Mouse (Mus musculus) ES-CJ7 (cell line): ENCODE measurements around the gene Cxcr5.

Experiments
- DNase-seq: peaks from one replicate; pipeline ENCODE4 v3.0.0; 2011; ENCODE audit warnings: low read depth, low spot score

The Cxcr5 gene

DNA sequence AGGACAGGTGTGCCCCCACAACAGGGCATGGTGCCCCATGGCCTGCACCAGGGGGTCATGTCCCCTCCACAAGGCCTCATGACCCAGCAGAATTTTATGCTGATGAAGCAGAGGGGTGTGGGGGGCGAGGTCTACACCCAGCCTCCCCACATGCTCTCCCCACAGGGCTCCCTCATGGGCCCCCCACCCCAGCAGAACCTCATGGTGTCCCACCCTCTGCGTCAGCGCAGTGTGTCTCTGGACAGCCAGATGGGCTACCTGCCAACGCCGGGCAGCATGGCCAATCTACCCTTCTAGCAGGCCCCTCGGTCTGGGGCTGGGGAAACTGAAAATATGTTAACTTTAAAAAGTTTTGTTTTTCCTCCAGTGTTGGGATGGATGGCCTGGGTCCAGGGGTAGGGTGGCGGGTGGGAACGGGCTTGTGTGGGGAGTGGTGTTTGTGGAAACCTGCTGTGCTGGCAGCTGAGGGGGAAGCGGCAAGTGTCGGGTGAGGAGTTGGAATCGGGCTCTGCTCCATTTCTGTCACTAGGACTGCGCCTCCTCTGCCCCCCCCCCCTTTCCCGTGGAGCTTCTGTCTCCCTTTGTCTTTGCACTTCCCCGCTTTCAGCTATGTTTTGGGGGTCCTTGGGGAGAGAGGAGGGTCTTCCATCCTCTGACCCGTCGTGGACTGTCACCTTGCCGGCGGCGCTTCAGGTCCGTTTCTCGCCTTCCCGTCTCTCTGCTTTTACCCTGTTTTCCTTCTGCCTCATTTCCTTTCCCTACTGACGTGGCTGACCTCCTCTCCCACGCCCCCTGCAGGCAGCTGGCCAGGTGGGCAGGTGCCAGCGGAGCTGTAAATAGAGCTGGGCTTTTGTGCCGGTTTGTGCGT is 52.0 kb downstream of the Cxcr5 start:
- peak; percentile 69 for DNase-seq

- DNase-seq = no peak
These were observed 52.8 kb downstream of the Cxcr5 start for GRCm38 (mm10) chr9:44508721-44509486.

DNA sequence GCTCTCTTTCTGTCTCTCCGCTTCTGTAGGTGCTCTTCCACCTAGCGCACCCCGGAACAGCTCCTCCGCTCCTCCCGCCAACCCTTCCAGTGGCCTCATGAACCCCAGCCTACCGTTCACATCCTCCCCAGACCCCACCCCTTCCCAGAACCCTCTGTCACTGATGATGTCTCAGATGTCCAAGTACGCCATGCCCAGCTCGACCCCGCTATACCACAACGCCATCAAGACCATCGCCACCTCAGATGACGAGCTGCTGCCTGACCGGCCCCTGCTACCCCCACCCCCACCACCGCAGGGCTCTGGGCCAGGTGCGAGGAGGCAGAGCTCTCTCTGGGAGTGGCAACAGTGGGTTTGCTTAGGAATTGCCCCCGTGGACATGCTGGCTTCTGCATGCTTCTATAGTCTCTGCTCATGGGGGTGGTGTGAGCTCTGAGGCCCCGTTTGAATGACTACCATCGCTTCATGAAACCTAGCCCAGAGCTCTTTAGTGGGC is 53.5 kb downstream of the Cxcr5 start:
- DNase-seq = no peak

DNA sequence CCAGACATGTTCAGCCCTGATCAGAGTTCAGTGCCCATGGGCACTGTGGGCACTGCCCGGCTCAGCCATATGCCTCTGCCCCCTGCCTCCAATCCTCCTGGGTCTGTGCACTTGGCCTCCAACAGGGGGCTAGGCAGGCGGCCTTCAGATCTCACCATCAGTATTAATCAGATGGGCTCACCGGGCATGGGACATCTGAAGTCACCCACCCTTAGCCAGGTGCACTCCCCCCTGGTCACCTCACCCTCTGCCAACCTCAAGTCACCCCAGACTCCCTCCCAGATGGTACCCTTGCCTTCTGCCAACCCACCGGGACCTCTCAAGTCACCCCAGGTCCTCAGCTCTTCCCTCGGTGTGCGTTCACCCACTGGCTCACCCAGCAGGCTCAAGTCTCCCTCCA is 54.3 kb downstream of the Cxcr5 start:
- no peak for DNase-seq

DNA sequence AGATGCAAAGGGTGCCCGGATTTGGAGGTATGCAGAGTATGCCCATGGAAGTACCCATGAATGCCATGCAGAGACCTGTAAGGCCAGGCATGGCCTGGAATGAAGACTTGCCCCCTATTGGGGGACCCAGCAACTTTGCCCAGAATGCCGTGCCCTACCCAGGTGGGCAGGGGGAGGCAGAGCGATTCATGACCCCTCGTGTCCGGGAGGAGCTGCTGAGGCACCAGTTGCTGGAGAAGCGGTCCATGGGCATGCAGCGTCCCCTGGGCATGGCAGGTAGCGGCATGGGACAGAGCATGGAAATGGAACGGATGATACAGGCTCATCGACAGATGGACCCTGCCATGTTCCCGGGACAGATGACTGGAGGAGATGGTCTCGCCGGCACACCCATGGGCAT is 55.1 kb downstream of the Cxcr5 start:
- no peak for DNase-seq

DNA sequence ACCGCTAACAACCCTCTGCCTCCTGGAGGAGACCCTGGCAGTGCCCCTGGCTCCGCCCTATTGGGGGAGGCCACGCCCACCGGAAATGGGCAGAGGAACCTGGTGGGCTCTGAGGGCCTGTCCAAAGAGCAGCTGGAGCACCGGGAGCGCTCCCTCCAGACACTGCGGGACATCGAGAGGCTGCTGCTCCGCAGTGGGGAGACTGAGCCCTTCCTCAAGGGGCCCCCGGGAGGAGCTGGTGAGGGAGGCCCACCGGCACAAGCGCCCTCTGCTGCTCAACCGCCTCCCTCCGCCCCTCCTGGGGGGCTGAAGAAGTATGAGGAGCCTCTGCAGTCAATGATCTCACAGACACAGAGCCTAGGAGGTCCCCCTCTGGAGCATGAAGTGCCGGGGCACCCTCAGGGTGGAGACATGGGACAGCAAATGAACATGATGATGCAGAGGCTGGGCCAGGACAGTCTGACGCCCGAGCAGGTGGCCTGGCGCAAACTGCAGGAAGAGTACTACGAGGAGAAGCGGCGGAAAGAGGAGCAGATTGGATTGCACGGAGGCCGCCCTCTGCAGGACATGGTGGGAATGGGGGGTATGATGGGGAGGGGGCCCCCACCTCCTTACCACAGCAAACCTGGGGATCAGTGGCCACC is 55.7 kb downstream of the Cxcr5 start:
- no peak for DNase-seq

DNA sequence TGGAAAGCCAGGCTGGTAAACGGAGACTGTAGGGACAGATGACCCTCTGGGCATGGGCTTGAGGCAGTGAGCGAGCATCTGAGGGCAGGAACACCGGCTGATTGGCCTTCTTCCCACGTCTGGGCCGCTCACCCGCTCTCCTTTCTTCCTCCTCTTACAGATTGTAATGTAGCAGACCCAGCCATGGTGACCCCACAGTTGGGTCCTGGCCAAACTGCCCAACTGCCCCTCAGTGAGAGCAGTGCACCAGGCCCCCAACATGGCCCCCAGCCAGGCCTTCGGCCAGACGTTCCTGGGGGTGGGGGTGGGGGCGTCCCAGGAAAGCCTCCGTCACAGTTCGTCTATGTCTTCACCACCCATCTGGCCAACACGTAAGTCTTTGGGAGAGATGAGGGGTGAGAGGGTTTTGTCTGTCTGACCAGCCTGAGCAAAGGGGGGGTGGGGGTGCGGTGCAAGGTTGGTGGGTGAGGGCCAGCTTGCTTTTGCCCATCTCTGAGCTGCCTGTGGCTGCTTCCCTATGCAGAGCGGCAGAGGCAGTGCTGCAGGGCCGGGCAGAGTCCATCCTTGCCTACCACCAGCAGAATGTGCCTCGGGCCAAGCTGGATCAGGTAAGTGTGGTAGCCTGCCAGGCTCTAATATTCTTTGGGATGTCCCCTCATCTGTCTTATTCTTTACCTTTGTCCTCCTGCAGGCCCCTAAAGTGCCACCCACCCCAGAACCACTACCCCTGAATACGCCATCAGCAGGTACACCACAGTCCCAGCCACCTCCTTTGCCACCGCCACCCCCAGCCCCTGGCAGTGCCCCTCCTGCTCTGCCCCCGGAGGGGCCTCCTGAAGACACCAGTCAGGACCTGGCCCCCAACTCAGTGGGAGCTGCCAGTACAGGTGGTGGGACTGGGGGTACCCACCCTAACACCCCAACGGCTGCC is 56.5 kb downstream of the Cxcr5 start:
- DNase-seq = no peak

GRCm38 (mm10) chr9:44502006-44502405 is 59.7 kb downstream of the Cxcr5 start:
- DNase-seq = peak; percentile 84

GRCm38 (mm10) chr9:44501206-44501879 is 60.3 kb downstream of the Cxcr5 start:
- no peak for DNase-seq

GRCm38 (mm10) chr9:44500638-44501175 is 61.0 kb downstream of the Cxcr5 start:
- DNase-seq = peak; percentile 62

DNA sequence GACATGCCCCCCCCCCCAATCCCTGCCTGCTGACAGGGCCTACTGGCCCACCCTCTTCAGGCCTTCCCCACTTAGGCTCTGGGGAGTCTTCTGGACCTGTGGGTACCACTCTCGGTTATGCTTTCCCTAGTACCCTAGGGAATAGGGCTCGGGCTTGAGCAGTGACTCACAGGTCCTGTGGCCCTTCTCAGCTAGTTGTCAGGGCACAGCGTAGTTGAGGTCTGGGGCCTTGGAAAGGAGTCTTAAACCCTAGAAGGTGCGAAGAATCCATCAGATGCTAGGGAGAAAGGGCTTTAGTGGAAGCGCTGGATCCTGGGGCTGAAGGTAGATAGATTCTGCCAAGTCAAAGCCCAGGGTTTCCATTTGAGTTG is 61.5 kb downstream of the Cxcr5 start:
- DNase-seq = no peak

- no peak for DNase-seq
These were observed 62.1 kb downstream of the Cxcr5 start for GRCm38 (mm10) chr9:44499356-44500162.

DNA sequence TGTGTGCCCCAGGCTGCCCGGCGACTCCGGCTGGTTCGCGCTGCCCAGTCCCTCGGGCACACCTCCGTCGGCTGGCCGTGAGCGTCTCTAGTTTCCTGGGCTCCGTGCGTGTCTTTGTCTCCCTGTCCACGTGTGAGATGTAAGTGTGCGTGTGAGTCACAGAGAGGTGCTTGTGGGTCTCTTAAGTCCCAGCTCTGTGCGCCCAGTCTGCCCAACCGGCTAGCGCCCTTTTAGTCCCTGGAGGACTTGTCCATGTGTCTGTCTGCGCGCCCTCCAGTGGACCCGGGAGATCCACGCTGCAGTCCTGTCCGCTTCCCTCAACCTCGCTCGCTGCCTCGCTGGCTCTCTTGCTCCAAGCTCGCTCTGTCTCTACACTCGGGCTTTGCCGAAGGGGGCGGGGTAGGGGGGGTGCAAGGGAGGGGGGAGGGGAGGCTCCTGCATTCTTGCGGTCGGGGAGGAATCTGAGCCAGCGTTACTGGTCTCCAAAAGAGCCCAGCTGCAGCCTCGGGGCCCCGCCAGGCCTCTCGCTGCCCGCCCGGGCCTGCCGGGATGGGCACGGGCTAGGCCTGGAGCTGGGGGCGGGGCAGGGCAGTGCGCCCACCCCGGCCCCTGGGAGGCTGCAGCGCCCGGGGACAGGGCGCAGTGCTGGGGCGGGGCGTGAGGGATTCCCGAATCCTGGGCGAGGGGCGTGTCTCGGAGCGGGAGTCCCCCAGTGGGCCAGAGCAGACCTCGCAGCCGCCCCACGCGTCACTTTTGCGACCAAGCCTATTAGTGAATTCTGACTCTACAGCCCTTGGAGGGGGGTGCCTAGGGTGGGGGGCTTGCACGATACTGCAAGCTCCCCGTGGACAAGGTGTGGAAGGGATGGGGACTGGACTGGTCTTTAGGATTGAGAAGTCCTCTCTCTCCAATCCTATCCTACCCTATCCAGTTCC is 63.0 kb downstream of the Cxcr5 start:
- DNase-seq = peak; percentile 43

DNA sequence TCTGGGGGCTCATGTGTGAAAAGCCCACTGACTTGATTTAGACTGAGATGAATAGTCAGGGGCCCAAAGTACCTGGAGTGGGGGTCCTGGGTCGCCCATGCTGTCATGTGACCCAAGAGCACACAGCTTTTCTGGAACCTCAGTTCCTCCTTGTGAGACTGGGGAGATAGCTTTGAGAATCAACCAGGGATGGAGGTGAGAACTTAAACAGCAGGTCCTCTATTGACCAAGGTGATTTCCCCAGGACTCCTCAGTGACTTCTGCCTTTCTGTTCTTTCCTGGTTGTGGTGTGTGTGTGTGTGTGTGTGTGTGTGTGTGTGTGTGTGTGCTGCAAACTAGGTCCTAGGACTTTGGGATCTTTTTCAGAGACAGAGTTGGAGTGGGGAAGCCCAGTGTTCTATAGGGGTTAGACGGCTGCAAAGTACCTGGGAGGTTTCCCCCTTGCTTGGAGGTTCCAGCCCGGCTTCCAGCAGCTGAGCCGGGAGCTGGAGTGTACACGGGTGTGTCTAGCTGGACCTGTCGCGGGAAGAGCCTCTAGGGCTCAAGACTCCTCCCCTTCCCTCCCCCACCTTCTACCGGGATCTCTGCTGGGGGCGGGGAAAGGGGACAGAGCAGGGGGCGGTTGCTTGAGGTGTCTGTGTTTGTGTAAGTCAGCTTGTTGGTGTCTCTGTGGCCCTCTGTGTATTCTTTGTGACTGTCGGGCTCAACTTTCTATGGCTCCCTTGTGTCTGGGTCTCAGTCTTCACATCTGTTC is 63.9 kb downstream of the Cxcr5 start:
- DNase-seq = peak; percentile 78

DNA sequence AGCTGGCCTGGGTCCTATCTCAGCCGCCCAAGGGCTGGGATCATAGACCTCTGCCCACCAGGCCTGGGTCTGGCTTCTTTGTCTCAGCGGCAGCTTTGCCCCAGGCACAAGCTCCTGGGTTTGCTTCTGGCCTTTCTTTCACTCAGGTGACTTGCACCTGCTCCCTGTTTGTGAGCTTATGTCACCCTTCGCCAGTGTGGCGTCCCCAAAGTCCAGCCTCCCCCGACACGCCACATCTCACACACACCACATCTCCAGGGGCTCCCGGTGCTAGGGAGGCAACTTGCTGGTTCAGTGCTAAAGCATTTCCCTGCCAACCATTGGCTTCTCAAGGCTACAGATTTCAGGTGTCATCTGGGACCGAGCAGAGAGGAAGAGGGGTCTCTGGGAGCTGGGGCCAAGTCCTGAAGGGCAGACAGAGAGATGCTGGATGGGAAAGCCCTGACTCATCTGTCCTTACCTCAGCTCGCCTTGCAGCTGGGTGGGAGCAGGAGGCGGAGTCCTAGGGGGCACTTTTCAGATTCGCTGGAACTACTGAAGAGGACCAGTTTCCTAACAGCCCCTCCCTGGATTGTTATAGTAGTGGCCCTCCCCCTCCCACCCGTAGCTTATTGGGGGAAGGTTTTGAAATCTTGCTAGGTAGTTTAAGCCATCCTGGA is 64.7 kb downstream of the Cxcr5 start:
- DNase-seq = peak; percentile 48

- DNase-seq = no peak
These were observed 65.8 kb downstream of the Cxcr5 start for GRCm38 (mm10) chr9:44495810-44496344.
